Mouse (Mus musculus) C2C12 (cell line): ENCODE data around the gene Tmtc2. TPM values are rescaled to one million over a fixed set of nuclear protein-coding genes. Genes with fewer than 3 reads are reported as not detected.

Source experiments
- H3K27me3 ChIP-seq: one replicate; pipeline ENCODE4 v1.6.1; 2011; ENCODE audit not compliant: control insufficient read depth, insufficient read depth, insufficient read length
- H3K36me3 ChIP-seq: one replicate; pipeline ENCODE4 v1.6.1; 2011; ENCODE audit not compliant: control insufficient read depth, insufficient read depth
- H3K4me3 ChIP-seq: one replicate; pipeline ENCODE4 v1.5.1; 2011; ENCODE audit warnings: mild to moderate bottlenecking, control low read depth; ENCODE audit not compliant: poor library complexity, insufficient read depth, severe bottlenecking
- H3K79me2 ChIP-seq: one replicate; pipeline ENCODE4 v1.6.1; 2011; ENCODE audit not compliant: control insufficient read depth, insufficient read depth
- H3K79me3 ChIP-seq: one replicate; pipeline ENCODE4 v1.6.1; 2011; ENCODE audit warnings: low read depth, control low read depth
- H3ac ChIP-seq: one replicate; pipeline ENCODE3; 2011; ENCODE audit warnings: low read depth; ENCODE audit not compliant: control insufficient read depth, insufficient read length
- CEBPB ChIP-seq: IDR thresholded peaks from one replicate; pipeline ENCODE4 v1.6.1; 2011; ENCODE audit warnings: low read depth, mild to moderate bottlenecking, control low read depth, moderate library complexity
- CTCF ChIP-seq: IDR thresholded peaks from one replicate; pipeline ENCODE4 v1.5.1; 2011; ENCODE audit not compliant: control insufficient read depth, insufficient read depth, insufficient read length
- FOSL1 ChIP-seq: IDR thresholded peaks from one replicate; pipeline ENCODE4 v1.8.0; 2011; ENCODE audit warnings: mild to moderate bottlenecking, low read length; ENCODE audit not compliant: poor library complexity, insufficient read depth, severe bottlenecking
- MAX ChIP-seq: IDR thresholded peaks from one replicate; pipeline ENCODE4 v1.6.1; 2011; ENCODE audit warnings: mild to moderate bottlenecking, control low read depth
- MYOD1 ChIP-seq: IDR thresholded peaks from one replicate; pipeline ENCODE4 v1.6.1; 2011; ENCODE audit warnings: low read depth; ENCODE audit not compliant: control insufficient read depth, insufficient read length
- MYOG ChIP-seq: IDR thresholded peaks from one replicate; pipeline ENCODE4 v1.6.1; 2011; ENCODE audit not compliant: control insufficient read depth, insufficient read length; ENCODE audit errors: extremely low read depth
- USF1 ChIP-seq: IDR thresholded peaks from one replicate; pipeline ENCODE4 v1.6.1; 2011; ENCODE audit warnings: low read depth, mild to moderate bottlenecking, control low read depth, moderate library complexity
- polyA plus RNA-seq: library from polyadenylated mRNA; unstranded; fragments of >200 nt; fragmentation: generic; extraction: Trizol; gene quantifications from one replicate; pipeline ENCODE4 v1.2.1, GENCODE M21; 2012; ENCODE audit warnings: missing spikeins

The Tmtc2 gene
- polyA plus RNA-seq, 1 experiment: 0.25 TPM

GRCm38 (mm10) chr10:105165291-105165690 is 409.0 kb downstream of the Tmtc2 start:
- Histone ChIP-seq H3K4me3 (no peak overlapping the region), H3K27me3 (no peaks in the 10 kb centered on the region), H3ac (no peak overlapping the region), H3K36me3 (no peaks in the 10 kb centered on the region), H3K79me2 (no peaks in the 10 kb centered on the region), H3K79me3 (no peaks in the 10 kb centered on the region)
- TF ChIP-seq MAX (no peak), USF1 (no peak), MYOD1 (no peak), CTCF (no peak), MYOG (no peak), FOSL1 (no peak), CEBPB (no peak)

DNA sequence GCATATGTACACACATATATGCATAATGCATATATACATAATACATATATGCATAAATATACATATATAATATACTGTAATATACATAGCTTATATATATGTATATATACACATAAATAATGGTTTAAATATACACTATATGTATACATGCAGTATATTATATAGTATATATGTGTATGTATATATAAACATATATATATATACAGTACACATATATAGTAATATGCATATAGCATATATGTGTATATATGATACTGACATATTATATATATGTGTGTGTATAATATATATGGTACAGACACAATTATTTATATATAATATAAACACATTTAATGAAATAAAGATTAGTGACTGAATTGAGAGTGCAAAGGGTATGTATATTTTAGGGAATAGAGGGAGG is 420.5 kb downstream of the Tmtc2 start:
- H3K27me3 ChIP-seq: no peaks in the 10 kb centered on the region
- H3K79me2 ChIP-seq: no peaks in the 10 kb centered on the region
- no peaks in the 10 kb centered on the region for H3K79me3 ChIP-seq
- TF ChIP-seq CEBPB (no peak), MYOD1 (no peak), FOSL1 (no peak), CTCF (no peak), USF1 (no peak), MAX (no peak), MYOG (no peak)
- H3K36me3 ChIP-seq: no peaks in the 10 kb centered on the region
- no peak overlapping the region for H3ac ChIP-seq
- no peak overlapping the region for H3K4me3 ChIP-seq

- H3K36me3 ChIP-seq: no peaks in the 10 kb centered on the region
- H3K79me2 ChIP-seq: no peaks in the 10 kb centered on the region
- H3ac ChIP-seq: no peak overlapping the region
- TF ChIP-seq MYOG: no peak
- TF ChIP-seq CTCF: no peak
- no peak for TF ChIP-seq MYOD1
- no peak for TF ChIP-seq MAX
- no peak for TF ChIP-seq USF1
- no peak for TF ChIP-seq FOSL1
- TF ChIP-seq CEBPB: no peak
- H3K4me3 ChIP-seq: no peak overlapping the region
- H3K27me3 ChIP-seq: no peaks in the 10 kb centered on the region
- H3K79me3 ChIP-seq: no peaks in the 10 kb centered on the region
These were observed 429.9 kb downstream of the Tmtc2 start for GRCm38 (mm10) chr10:105144382-105144781.

DNA sequence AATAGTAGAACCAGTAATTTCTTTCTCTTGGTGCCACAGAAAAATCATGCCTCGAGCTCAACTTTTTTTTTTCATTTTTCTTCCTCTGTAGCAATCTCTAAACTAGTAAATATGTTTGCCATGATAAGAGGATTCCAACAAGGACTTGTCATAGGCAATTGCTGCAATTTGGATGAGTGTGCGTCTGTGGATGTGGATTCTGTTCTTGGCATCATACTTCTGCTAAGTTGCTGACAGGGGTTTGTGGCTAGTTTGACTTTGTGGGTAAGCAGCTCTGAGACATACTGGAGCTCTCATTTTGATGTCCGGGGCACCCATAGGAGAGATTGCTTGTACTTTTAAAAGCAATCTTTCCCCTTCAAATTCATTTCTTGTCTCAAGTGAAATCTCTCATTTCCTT is 432.1 kb downstream of the Tmtc2 start:
- Histone ChIP-seq H3ac (no peak overlapping the region), H3K79me3 (no peaks in the 10 kb centered on the region), H3K36me3 (no peaks in the 10 kb centered on the region), H3K79me2 (no peaks in the 10 kb centered on the region), H3K27me3 (no peaks in the 10 kb centered on the region), H3K4me3 (no peak overlapping the region)
- TF ChIP-seq MYOG (no peak), CEBPB (no peak), FOSL1 (no peak), CTCF (no peak), MAX (no peak), MYOD1 (no peak), USF1 (no peak)
